Comparison of ENCODE assay signal across 8 mouse cellular contexts in the genomic region with DNA sequence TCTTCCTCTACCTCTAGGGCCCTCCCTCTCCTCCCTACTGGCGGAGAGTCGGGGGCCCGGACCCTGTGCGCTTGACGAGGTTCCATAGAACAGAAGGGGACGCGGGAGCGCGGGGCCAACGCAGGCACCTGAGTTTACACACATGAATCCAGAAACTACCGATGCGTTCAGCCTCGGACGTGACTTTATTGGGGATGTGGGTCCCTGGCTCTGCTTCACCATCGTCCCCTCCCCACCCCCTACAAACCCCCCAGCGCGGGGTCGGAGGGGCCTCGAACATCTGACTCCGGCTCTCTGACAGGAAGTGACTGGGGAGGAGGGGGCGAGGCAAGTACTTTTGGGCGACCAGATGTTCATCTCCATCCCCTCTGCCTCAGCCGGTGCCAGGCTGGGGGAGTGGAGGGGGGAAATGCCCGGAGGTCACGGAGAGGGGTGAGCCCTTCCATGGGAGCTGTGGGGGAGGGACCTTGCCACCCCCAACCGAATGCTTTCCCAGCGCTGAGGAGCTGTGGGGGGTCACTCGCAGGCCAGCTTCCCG. TPM values are rescaled to one million over a fixed set of nuclear protein-coding genes. Genes with fewer than 3 reads are reported as not detected.
DNase-seq lines count a peak whose midpoint lies in the region; ATAC-seq and TF ChIP-seq lines count a peak whose summit lies in the region.

No protein-coding gene starts in this region.

- in situ Hi-C loops in CH12.LX (cut with MboI; ENCODE audit: low pct_ligation_motif_present, low pct_unique_long_range_greater_than_20kb, low sequenced_read_pairs) = no loop called here

- DNase-seq in embryo, embryonic 10 days (ENCODE audit: low spot score) = peak; percentile 38
- no peak for DNase-seq in embryo, embryonic 10.5 days (ENCODE audit: low spot score)
- DNase-seq in CH12.LX (ENCODE audit: extremely low read depth) = no peak
- DNase-seq in thymus, postnatal 10 days (ENCODE audit: low spot score in 2 of 2) = peak; percentile 36 to 41
- no peak for DNase-seq in cerebellum, adult 9-10 months
- no peak for DNase-seq in layer of hippocampus, adult 9-10 months (ENCODE audit: low spot score)

- peak overlapping the region; percentile 26; the same call in 1 of the 2 replicates for H3K9ac ChIP-seq in CH12.LX (ENCODE audit: insufficient read depth, low read depth)
- H3K9ac ChIP-seq in heart, embryonic 15.5 days = peak overlapping the region; percentile 74
- peak overlapping the region; percentile 55 for H3K9ac ChIP-seq in liver, embryonic 15.5 days

- H3K27ac ChIP-seq in CH12.LX (ENCODE audit: insufficient read depth, low read depth) = no peak overlapping the region
- peak overlapping the region; percentile 96 for H3K27ac ChIP-seq in heart, embryonic 15.5 days
- peak overlapping the region; percentile 66 for H3K27ac ChIP-seq in liver, embryonic 15.5 days (replicated peaks)

- no peaks in the 10 kb centered on the region for H3K36me3 ChIP-seq in CH12.LX (replicated peaks in 1 of 2; ENCODE audit: control insufficient read depth in 1 of 2, insufficient read depth in 1 of 2, low read length in 1 of 2)
- H3K36me3 ChIP-seq in heart, embryonic 15.5 days = no peaks in the 10 kb centered on the region
- H3K36me3 ChIP-seq in liver, embryonic 15.5 days (replicated peaks) = no peaks in the 10 kb centered on the region

- no peak for TF ChIP-seq POLR2A in CH12.LX (IDR thresholded peaks at IDR 0.05; ENCODE audit: low read depth, low read length)

- no peaks in the 10 kb centered on the region for H3K79me2 ChIP-seq in CH12.LX (replicated peaks; ENCODE audit: control insufficient read depth, extremely low read depth, insufficient read depth, poor library complexity, severe bottlenecking)

- H3K27me3 ChIP-seq in CH12.LX (replicated peaks) = peaks cover 80% of the 10 kb centered on the region
- peaks cover 27% of the 10 kb centered on the region for H3K27me3 ChIP-seq in heart, embryonic 15.5 days
- H3K27me3 ChIP-seq in liver, embryonic 15.5 days = peaks cover 76% of the 10 kb centered on the region

- H3K4me2 ChIP-seq in CH12.LX (ENCODE audit: insufficient read depth, low read depth, poor library complexity, severe bottlenecking) = peak overlapping the region; percentile 97
- peak overlapping the region; percentile 98 for H3K4me2 ChIP-seq in heart, embryonic 15.5 days
- peak overlapping the region; percentile 93 for H3K4me2 ChIP-seq in liver, embryonic 15.5 days

- TF ChIP-seq CTCF in CH12.LX (conservative IDR thresholded peaks at IDR 0.05 in 1 of 2, IDR thresholded peaks at IDR 0.05 in 1 of 2; ENCODE audit: low read depth in 2 of 2, low read length in 2 of 2) = no peak

- H3K9me3 ChIP-seq in CH12.LX (replicated peaks; ENCODE audit: low read length) = peaks cover 6% of the 10 kb centered on the region
- no peaks in the 10 kb centered on the region for H3K9me3 ChIP-seq in heart, embryonic 15.5 days (replicated peaks)
- H3K9me3 ChIP-seq in liver, embryonic 15.5 days (replicated peaks) = no peaks in the 10 kb centered on the region

- dilution Hi-C loops in CH12.LX (cut with MboI; ENCODE audit: extremely low pct_ligation_motif_present, extremely low pct_unique_long_range_greater_than_20kb, low sequenced_read_pairs) = no loop called here

- peak overlapping the region; percentile 49 to 62 (median 56) for H3K4me3 ChIP-seq in CH12.LX (replicated peaks in 1 of 3; ENCODE audit: low read depth in 2 of 3, low read length in 2 of 3, poor library complexity in 1 of 3)
- H3K4me3 ChIP-seq in heart, embryonic 15.5 days = peak overlapping the region; percentile 93
- H3K4me3 ChIP-seq in liver, embryonic 15.5 days (replicated peaks) = peak overlapping the region; percentile 65

- H3K4me1 ChIP-seq in CH12.LX (ENCODE audit: control insufficient read depth in 1 of 2, insufficient read depth in 2 of 2) = peaks cover 6 to 11% of the 10 kb centered on the region in 2 experiments; a peak in 3 of 4 replicates
- H3K4me1 ChIP-seq in heart, embryonic 15.5 days (replicated peaks) = peaks cover 40% of the 10 kb centered on the region
- peaks cover 54% of the 10 kb centered on the region for H3K4me1 ChIP-seq in liver, embryonic 15.5 days (replicated peaks)

- TF ChIP-seq EP300 in CH12.LX (IDR thresholded peaks at IDR 0.05; ENCODE audit: low read length) = no peak

- ATAC-seq in heart, embryonic 15.5 days (replicated peaks; ENCODE audit: insufficient number of reproducible peaks, insufficient read depth, low FRiP score, low read depth) = no peak
- no peak for ATAC-seq in liver, embryonic 15.5 days (ENCODE audit: insufficient read depth)

- 3% methylated on average over 29 of the region's 29 CpGs for WGBS in heart, embryonic 15.5 days
- WGBS in liver, embryonic 15.5 days (ENCODE audit: insufficient replicate concordance) = 1% methylated on average over 29 of the region's 29 CpGs

- TF ChIP-seq RAD21 in CH12.LX (IDR thresholded peaks at IDR 0.05; ENCODE audit: low read depth, low read length) = no peak

TF ChIP-seq in CH12.LX, 34 proteins besides CTCF, POLR2A, EP300 and RAD21:
- TF ChIP-seq MAFK (IDR thresholded peaks at IDR 0.05; ENCODE audit: insufficient replicate concordance, low read length) = no peak
- no peak for TF ChIP-seq TCF12 (IDR thresholded peaks at IDR 0.05; ENCODE audit: low read depth, low read length)
- TF ChIP-seq KAT2A (IDR thresholded peaks at IDR 0.05; ENCODE audit: insufficient replicate concordance, low read length) = no peak
- TF ChIP-seq MXI1 (IDR thresholded peaks at IDR 0.05; ENCODE audit: low read depth, low read length) = no peak
- no peak for TF ChIP-seq SIN3A (IDR thresholded peaks at IDR 0.05; ENCODE audit: low read length)
- no peak for TF ChIP-seq GABPA (IDR thresholded peaks at IDR 0.05; ENCODE audit: insufficient replicate concordance, low read depth, low read length)
- TF ChIP-seq TBP (conservative IDR thresholded peaks at IDR 0.05; ENCODE audit: low read depth, low read length) = no peak

RNA-seq across cellular contexts. Expression of gene Tead3, which starts 0.8 kb away (rescaled TPM):
- total RNA-seq in CH12.LX (2012; rRNA removed) (0.17 and 0.42 TPM in 2 replicates), CH12.LX (2014; rRNA removed) (not detected in 2 replicates)
- polyA plus RNA-seq in CH12.LX (2012; ENCODE audit: insufficient read length, low read depth) = 0.08 TPM in 1 of 2 replicates, not detected in the other
- polyA plus RNA-seq in heart, embryonic 15.5 days (2015; fragmentation: Nextera tagmentation; extraction: Ambion mirVana) = 5.3 and 6.6 TPM in 2 replicates
- 0.60 and 0.69 TPM in 2 replicates for polyA plus RNA-seq in liver, embryonic 15.5 days (2015; fragmentation: Nextera tagmentation; extraction: Ambion mirVana)

RNA-seq across cellular contexts. Expression of gene Tulp1, which starts 13.6 kb away (rescaled TPM):
- total RNA-seq in CH12.LX (2012; rRNA removed) = 0.17 TPM in 1 of 2 replicates, not detected in the other
- not detected in 2 replicates for total RNA-seq in CH12.LX (2014; rRNA removed)
- polyA plus RNA-seq in CH12.LX (2012; ENCODE audit: insufficient read length, low read depth) = not detected in 2 replicates
- 2.6 and 4.3 TPM in 2 replicates for polyA plus RNA-seq in heart, embryonic 15.5 days (2015; fragmentation: Nextera tagmentation; extraction: Ambion mirVana)
- 0.10 and 0.14 TPM in 2 replicates for polyA plus RNA-seq in liver, embryonic 15.5 days (2015; fragmentation: Nextera tagmentation; extraction: Ambion mirVana)

RNA-seq across cellular contexts. Expression of gene Rpl10a, which starts 23.2 kb away (rescaled TPM):
- total RNA-seq in CH12.LX (2012; rRNA removed) = 3,510 and 4,144 TPM in 2 replicates
- 2,222 and 3,467 TPM in 2 replicates for total RNA-seq in CH12.LX (2014; rRNA removed)
- 1,605 and 1,846 TPM in 2 replicates for polyA plus RNA-seq in CH12.LX (2012; ENCODE audit: insufficient read length, low read depth)
- polyA plus RNA-seq in heart, embryonic 15.5 days (2015; fragmentation: Nextera tagmentation; extraction: Ambion mirVana) = 305 and 312 TPM in 2 replicates
- 280 and 313 TPM in 2 replicates for polyA plus RNA-seq in liver, embryonic 15.5 days (2015; fragmentation: Nextera tagmentation; extraction: Ambion mirVana)

RNA-seq across cellular contexts. Expression of gene Fance, which starts 38.1 kb away (rescaled TPM):
- total RNA-seq in CH12.LX (2012; rRNA removed) (26.9 and 29.6 TPM in 2 replicates), CH12.LX (2014; rRNA removed) (11.4 and 17.4 TPM in 2 replicates)
- polyA plus RNA-seq in CH12.LX (2012; ENCODE audit: insufficient read length, low read depth) = 35.8 and 37.9 TPM in 2 replicates
- polyA plus RNA-seq in heart, embryonic 15.5 days (2015; fragmentation: Nextera tagmentation; extraction: Ambion mirVana) = 18.8 and 25.3 TPM in 2 replicates
- 9.4 and 11.0 TPM in 2 replicates for polyA plus RNA-seq in liver, embryonic 15.5 days (2015; fragmentation: Nextera tagmentation; extraction: Ambion mirVana)

Comparison
In these comparisons a context has a peak if more than half of its experiments do, and no peak if none do; other contexts are left out.
1. DNase-seq: peak in embryo, embryonic 10 days (single experiment) and thymus, postnatal 10 days (2 of 2); none in embryo, embryonic 10.5 days (single experiment), CH12.LX (single experiment), cerebellum, adult 9-10 months (single experiment) and layer of hippocampus, adult 9-10 months (single experiment).
2. Peak in every context shown above with its lines, with median percentiles within 50 percentile points of each other: H3K4me2 ChIP-seq, H3K4me3 ChIP-seq and H3K9ac ChIP-seq.